Mouse (Mus musculus): ENCODE measurements around the gene Tmem62. TPM values are rescaled to one million over a fixed set of nuclear protein-coding genes. Genes with fewer than 3 reads are reported as not detected.
A peak's percentile ranks its signal among the peaks of the same experiment; 100 is the strongest.

The Tmem62 gene
- polyA plus RNA-seq, 1 experiment from 2014 or later, result 2.7 TPM

DNA sequence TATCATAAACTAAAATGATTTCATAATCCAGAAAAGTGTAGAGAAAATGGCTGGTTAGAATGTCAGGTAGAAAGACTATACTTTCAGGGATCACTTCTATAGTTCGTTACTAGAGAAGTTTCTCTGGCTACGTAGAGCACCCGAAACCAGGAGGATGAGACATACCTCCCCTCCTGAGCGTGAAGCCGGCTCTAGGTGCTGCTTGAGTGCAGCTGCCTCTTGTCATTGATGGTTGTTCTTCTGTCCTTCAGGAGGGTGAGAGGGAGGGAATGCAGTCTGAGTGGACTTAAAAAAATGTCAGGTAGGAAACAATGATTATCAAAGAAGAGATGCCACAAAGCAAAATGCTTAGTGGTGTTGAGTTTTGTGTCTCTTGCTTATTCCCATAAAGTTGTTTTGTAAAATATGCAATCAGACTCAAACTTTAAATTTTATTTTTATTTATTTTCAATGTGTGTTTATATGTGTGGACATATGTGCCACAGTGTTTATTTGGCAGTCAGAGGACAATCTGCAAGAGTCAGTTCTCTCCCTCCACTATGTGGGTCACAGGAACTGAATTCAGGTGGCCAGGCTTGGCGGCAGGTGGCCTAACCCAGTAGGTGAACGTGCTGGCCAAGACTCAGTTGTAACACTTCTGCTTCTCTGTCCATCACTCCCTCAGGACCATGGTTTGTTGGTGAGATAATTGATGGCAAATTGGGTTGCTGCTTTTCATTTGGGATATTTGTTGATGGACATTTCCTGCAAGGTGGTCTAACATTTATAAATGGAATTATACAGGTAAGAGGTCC, 27.4 kb downstream of the Tmem62 start:
- Histone ChIP-seq H3K9me3 (ENCODE audit: control insufficient read depth, low read length) (no peaks in the 10 kb centered on the region), H3K4me1 (ENCODE audit: control insufficient read depth, insufficient read depth, low read length) (0 out of 2 replicates have a peak, but pooled peaks cover 3% of the 10 kb centered on the region), H3K4me3 (ENCODE audit: low read depth, low read length) (no peak overlapping the region), H3K9ac (ENCODE audit: low read depth, low read length) (no peak overlapping the region), H3K27ac (replicated peaks; ENCODE audit: low read depth, low read length) (no peak overlapping the region), H3K27me3 (replicated peaks; ENCODE audit: control insufficient read depth, insufficient read depth, low read length) (no peaks in the 10 kb centered on the region), H3K4me2 (ENCODE audit: low read depth, low read length) (no peak overlapping the region), H3K36me3 (ENCODE audit: control insufficient read depth, insufficient read depth, low read length) (no peaks in the 10 kb centered on the region)
- 78% methylated on average over 7 of the region's 7 CpGs for WGBS
- no peak for DNase-seq (ENCODE audit: low spot score)
- no peak for ATAC-seq (ENCODE audit: low read depth)

DNA sequence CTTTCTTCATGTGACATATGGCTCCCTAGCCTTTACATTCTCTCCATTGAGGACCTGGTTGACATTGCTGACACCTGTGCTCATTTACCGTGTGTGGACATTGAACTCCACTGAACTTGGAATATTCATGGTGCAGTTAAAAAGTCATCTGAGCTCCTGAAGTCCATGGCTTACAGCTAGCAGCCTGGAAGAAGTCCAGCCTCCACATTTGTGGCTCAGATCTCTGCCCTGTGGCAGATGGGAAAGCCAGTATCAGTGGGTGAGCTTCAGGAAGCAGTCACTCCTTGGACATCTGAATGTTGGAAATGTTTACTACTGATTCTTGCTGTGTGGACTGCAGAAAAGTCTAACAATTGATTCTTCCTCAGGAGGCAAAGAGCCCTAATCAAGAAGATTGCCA, 30.2 kb downstream of the Tmem62 start:
- H3K36me3 ChIP-seq (ENCODE audit: control insufficient read depth, insufficient read depth, low read length), result 0 out of 2 replicates have a peak, but pooled peaks cover 11% of the 10 kb centered on the region
- H3K4me1 ChIP-seq (ENCODE audit: control insufficient read depth, insufficient read depth, low read length), result 0 out of 2 replicates have a peak, but pooled peaks cover 6% of the 10 kb centered on the region
- DNase-seq (ENCODE audit: low spot score) (no peak), ATAC-seq (ENCODE audit: low read depth) (no peak)
- H3K27me3 ChIP-seq (replicated peaks; ENCODE audit: control insufficient read depth, insufficient read depth, low read length), result no peaks in the 10 kb centered on the region
- H3K9me3 ChIP-seq (ENCODE audit: control insufficient read depth, low read length), result no peaks in the 10 kb centered on the region
- H3K4me3 ChIP-seq (ENCODE audit: low read depth, low read length), result no peak overlapping the region
- H3K9ac ChIP-seq (ENCODE audit: low read depth, low read length), result no peak overlapping the region
- H3K4me2 ChIP-seq (ENCODE audit: low read depth, low read length), result no peak overlapping the region
- no peak overlapping the region for H3K27ac ChIP-seq (replicated peaks; ENCODE audit: low read depth, low read length)
- WGBS, result 90% methylated on average over 1 of the region's 1 CpGs

GRCm38 (mm10) chr2:121007925-121008663, 31.3 kb downstream of the Tmem62 start, which contains the start of gene Ccndbp1:
Gene Ccndbp1, plus strand, starts transcription at chr2:121008403.
- H3K27me3 ChIP-seq (replicated peaks; ENCODE audit: control insufficient read depth, insufficient read depth, low read length), result no peaks in the 10 kb centered on the region
- peak within 1 kb of the TSS; percentile 79 for H3K4me2 ChIP-seq (ENCODE audit: low read depth, low read length)
- peak; percentile 97 for DNase-seq (ENCODE audit: low spot score)
- H3K9me3 ChIP-seq (ENCODE audit: control insufficient read depth, low read length), result no peaks in the 10 kb centered on the region
- no peak within 1 kb of the TSS for H3K27ac ChIP-seq (replicated peaks; ENCODE audit: low read depth, low read length)
- ATAC-seq (ENCODE audit: low read depth), result peak; percentile 98
- H3K4me3 ChIP-seq (ENCODE audit: low read depth, low read length), result peak within 1 kb of the TSS; percentile 82
- 0 out of 2 replicates have a peak, but pooled peaks cover 6% of the 10 kb centered on the region for H3K4me1 ChIP-seq (ENCODE audit: control insufficient read depth, insufficient read depth, low read length)
- peak within 1 kb of the TSS; percentile 80 for H3K9ac ChIP-seq (ENCODE audit: low read depth, low read length)
- WGBS, result 3% methylated on average over 34 of the region's 34 CpGs
- peaks cover 20% of the 10 kb centered on the region; the same call in 1 of the 2 replicates for H3K36me3 ChIP-seq (ENCODE audit: control insufficient read depth, insufficient read depth, low read length)

DNA sequence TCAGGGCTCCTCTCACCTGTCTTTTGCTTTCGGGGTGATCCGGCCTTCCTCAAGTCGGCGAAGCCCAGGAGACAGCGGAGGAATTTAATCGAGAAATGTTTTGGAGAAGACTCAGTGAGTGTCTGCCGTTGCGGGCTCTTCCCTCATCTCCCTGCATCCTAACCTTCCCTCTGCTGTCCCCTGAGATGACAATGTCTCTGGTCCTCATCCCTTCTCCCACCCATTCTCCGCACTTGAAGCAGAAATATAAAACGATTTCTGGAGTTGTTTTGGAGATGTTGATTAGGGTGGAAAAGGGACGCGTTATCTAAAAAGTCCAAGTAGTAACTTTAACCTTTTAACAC, 31.8 kb downstream of the Tmem62 start:
- Histone ChIP-seq H3K9me3 (ENCODE audit: control insufficient read depth, low read length) (no peaks in the 10 kb centered on the region), H3K9ac (ENCODE audit: low read depth, low read length) (peak overlapping the region; percentile 80), H3K4me1 (ENCODE audit: control insufficient read depth, insufficient read depth, low read length) (0 out of 2 replicates have a peak, but pooled peaks cover 6% of the 10 kb centered on the region), H3K4me2 (ENCODE audit: low read depth, low read length) (peak overlapping the region; percentile 79), H3K27ac (replicated peaks; ENCODE audit: low read depth, low read length) (no peak overlapping the region), H3K36me3 (ENCODE audit: control insufficient read depth, insufficient read depth, low read length) (peaks cover 22% of the 10 kb centered on the region), H3K4me3 (ENCODE audit: low read depth, low read length) (peak overlapping the region; percentile 82), H3K27me3 (replicated peaks; ENCODE audit: control insufficient read depth, insufficient read depth, low read length) (no peaks in the 10 kb centered on the region)
- ATAC-seq (ENCODE audit: low read depth) (no peak), DNase-seq (ENCODE audit: low spot score) (no peak)
- 2% methylated on average over 12 of the region's 12 CpGs for WGBS

DNA sequence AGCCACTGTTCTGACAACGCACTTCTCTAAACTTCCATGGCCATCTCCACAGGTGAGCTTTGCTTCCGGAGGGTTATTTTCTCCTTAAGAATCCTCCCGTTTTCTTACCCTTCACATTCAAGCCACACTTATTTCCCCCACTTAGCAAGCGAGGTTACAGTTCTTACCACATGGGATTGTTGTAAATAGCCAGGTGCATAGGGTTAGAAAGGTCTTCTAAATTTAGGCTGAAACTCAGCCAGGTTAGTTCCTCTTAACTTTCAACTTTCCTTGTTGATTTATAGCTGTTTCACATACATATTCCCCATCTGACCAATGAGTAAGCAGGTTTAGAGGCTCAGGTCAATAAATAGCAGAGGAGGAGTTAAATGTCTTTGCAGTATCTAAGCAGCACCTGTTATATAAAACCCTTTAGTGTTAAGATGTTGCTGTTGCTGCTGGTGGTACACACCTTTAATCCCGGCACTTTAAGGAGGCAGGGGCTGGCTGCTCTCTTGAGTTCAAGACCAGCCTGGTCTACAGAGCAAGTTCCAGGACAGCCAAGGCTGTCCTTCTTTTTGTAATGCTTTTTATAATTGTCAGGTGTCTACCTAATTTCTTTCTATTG, 32.4 kb downstream of the Tmem62 start:
- ATAC-seq (ENCODE audit: low read depth), result no peak
- peak overlapping the region; percentile 80 for H3K9ac ChIP-seq (ENCODE audit: low read depth, low read length)
- peak overlapping the region; percentile 82 for H3K4me3 ChIP-seq (ENCODE audit: low read depth, low read length)
- H3K36me3 ChIP-seq (ENCODE audit: control insufficient read depth, insufficient read depth, low read length), result peaks cover 28% of the 10 kb centered on the region
- WGBS, result 19% methylated on average over 5 of the region's 5 CpGs
- no peak overlapping the region for H3K27ac ChIP-seq (replicated peaks; ENCODE audit: low read depth, low read length)
- H3K4me1 ChIP-seq (ENCODE audit: control insufficient read depth, insufficient read depth, low read length), result 0 out of 2 replicates have a peak, but pooled peaks cover 6% of the 10 kb centered on the region
- no peaks in the 10 kb centered on the region for H3K9me3 ChIP-seq (ENCODE audit: control insufficient read depth, low read length)
- no peak for DNase-seq (ENCODE audit: low spot score)
- peak overlapping the region; percentile 79 for H3K4me2 ChIP-seq (ENCODE audit: low read depth, low read length)
- H3K27me3 ChIP-seq (replicated peaks; ENCODE audit: control insufficient read depth, insufficient read depth, low read length), result no peaks in the 10 kb centered on the region

DNA sequence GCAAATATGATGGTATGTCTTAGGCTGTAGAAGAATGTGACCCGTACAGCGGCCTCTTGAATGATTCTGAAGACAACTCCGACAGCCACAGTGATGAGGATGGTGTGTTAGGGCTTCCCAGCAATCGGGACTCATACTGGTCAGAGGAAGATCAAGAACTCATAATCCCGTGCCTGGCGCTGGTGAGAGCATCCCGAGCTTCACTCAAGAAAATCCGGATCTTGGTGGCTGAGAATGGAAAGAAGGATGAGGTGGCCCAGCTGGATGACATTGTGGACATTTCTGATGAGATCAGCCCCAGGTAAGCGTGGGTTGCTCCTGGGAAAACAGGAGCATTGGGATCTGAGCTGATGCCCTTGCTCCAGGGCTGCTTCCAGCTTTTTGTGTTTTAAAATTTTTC, 35.9 kb downstream of the Tmem62 start:
- H3K36me3 ChIP-seq (ENCODE audit: control insufficient read depth, insufficient read depth, low read length), result peaks cover 56% of the 10 kb centered on the region
- H3K27ac ChIP-seq (replicated peaks; ENCODE audit: low read depth, low read length), result no peak overlapping the region
- H3K27me3 ChIP-seq (replicated peaks; ENCODE audit: control insufficient read depth, insufficient read depth, low read length), result no peaks in the 10 kb centered on the region
- H3K4me3 ChIP-seq (ENCODE audit: low read depth, low read length), result no peak overlapping the region
- no peaks in the 10 kb centered on the region for H3K9me3 ChIP-seq (ENCODE audit: control insufficient read depth, low read length)
- no peak overlapping the region for H3K4me2 ChIP-seq (ENCODE audit: low read depth, low read length)
- H3K9ac ChIP-seq (ENCODE audit: low read depth, low read length), result no peak overlapping the region
- DNase-seq (ENCODE audit: low spot score) (no peak), ATAC-seq (ENCODE audit: low read depth) (no peak)
- WGBS, result 89% methylated on average over 9 of the region's 9 CpGs
- 0 out of 2 replicates have a peak, but pooled peaks cover 6% of the 10 kb centered on the region for H3K4me1 ChIP-seq (ENCODE audit: control insufficient read depth, insufficient read depth, low read length)

GRCm38 (mm10) chr2:121015507-121015906, 38.7 kb downstream of the Tmem62 start:
- Histone ChIP-seq H3K9me3 (ENCODE audit: control insufficient read depth, low read length) (no peaks in the 10 kb centered on the region), H3K4me2 (ENCODE audit: low read depth, low read length) (no peak overlapping the region), H3K9ac (ENCODE audit: low read depth, low read length) (no peak overlapping the region), H3K4me3 (ENCODE audit: low read depth, low read length) (no peak overlapping the region), H3K36me3 (ENCODE audit: control insufficient read depth, insufficient read depth, low read length) (peaks cover 57% of the 10 kb centered on the region), H3K27me3 (replicated peaks; ENCODE audit: control insufficient read depth, insufficient read depth, low read length) (no peaks in the 10 kb centered on the region), H3K4me1 (ENCODE audit: control insufficient read depth, insufficient read depth, low read length) (no peaks in the 10 kb centered on the region), H3K27ac (replicated peaks; ENCODE audit: low read depth, low read length) (no peak overlapping the region)
- DNase-seq (ENCODE audit: low spot score), result no peak
- ATAC-seq (ENCODE audit: low read depth), result no peak
- 80% methylated on average over 2 of the region's 2 CpGs for WGBS

- H3K27me3 ChIP-seq (replicated peaks; ENCODE audit: control insufficient read depth, insufficient read depth, low read length), result no peaks in the 10 kb centered on the region
- H3K4me1 ChIP-seq (ENCODE audit: control insufficient read depth, insufficient read depth, low read length), result no peaks in the 10 kb centered on the region
- no peak overlapping the region for H3K4me3 ChIP-seq (ENCODE audit: low read depth, low read length)
- 87% methylated on average over 9 of the region's 9 CpGs for WGBS
- ATAC-seq (ENCODE audit: low read depth) (no peak), DNase-seq (ENCODE audit: low spot score) (no peak)
- no peaks in the 10 kb centered on the region for H3K9me3 ChIP-seq (ENCODE audit: control insufficient read depth, low read length)
- peaks cover 56% of the 10 kb centered on the region for H3K36me3 ChIP-seq (ENCODE audit: control insufficient read depth, insufficient read depth, low read length)
- H3K9ac ChIP-seq (ENCODE audit: low read depth, low read length), result no peak overlapping the region
- H3K27ac ChIP-seq (replicated peaks; ENCODE audit: low read depth, low read length), result no peak overlapping the region
- no peak overlapping the region for H3K4me2 ChIP-seq (ENCODE audit: low read depth, low read length)
Measured at GRCm38 (mm10) chr2:121016226-121016625, 39.4 kb downstream of the Tmem62 start.
